Mouse (Mus musculus) frontal cortex, postnatal 25 days (tissue): ENCODE data around the gene Strada.
A peak's percentile ranks its signal among the peaks of the same experiment; 100 is the strongest.
"Not testable (repeated sequence)": the region's sequence is repeated elsewhere in the genome, so short reads cannot be mapped to it uniquely, and the experiment has no call there.

Experiments used
- DNase-seq, 2 experiments: peaks; one replicate each; pipeline ENCODE4 v3.0.0; 2022; ENCODE audit warnings: low spot score in 2 of 2

Gene Strada

DNA sequence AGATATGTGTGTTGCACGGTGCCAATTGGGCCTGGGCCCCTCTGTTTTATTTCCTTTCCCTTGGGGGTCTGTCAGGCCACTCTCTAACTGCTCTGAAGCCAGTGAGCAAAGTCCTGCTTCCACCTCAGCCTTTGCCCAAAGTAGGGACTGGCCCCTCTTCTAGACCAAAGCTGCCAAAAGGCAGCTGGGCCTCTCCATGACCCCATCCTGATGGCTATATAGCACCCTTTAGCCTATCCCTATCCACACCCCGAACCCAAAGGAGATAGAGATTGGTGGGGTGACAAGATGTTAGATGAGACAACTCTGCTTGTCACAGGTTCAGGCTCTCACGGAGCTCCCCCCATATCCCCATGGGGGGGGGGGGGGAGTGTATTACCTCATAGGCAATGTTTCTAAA is 46.2 kb downstream of the Strada start:
- DNase-seq: no peak

DNA sequence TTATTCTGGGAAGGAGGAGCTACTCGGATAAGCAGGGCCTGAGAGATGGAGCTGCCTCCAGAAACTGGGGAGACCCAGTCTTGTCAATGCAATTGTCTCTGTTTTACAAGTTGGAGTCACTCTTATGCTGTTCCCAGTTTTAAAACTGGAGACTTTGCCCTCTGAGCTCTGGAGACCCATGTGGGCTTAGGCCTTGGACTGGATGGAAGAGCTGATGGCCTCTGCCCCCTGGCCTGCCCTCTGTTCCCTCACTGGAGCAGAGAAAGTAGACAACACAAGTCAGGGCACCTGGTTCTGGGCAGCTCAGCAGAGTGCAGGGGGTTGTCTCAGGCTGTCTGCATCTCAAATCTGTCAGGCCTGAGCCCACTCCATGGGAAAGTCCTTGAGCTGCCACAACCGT is 47.2 kb downstream of the Strada start:
- DNase-seq: no peak

GRCm38 (mm10) chr11:106154091-106154490 is 47.9 kb downstream of the Strada start:
- no peak for DNase-seq

GRCm38 (mm10) chr11:106152132-106152531 is 49.8 kb downstream of the Strada start:
- DNase-seq: peak in 1 of 2 experiments; percentile 26

DNA sequence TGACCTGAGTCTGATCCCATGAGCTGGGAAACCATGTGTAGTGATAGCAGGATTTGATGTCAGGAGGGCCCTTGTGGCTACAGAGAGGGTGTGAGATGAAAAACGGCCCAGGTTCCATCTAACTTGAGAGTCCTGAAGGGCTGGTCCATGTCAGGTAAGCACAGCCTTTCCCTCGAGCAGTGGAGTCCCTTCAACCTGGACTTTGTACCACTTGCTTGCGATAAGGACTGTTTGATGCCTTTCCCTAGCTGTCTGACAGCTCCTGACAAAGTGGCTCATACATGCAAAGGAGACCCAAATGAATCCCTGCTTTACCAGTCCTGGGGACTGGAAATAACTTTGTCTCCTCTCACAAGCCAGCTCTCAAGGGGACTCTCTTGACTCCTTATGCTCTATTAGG is 50.7 kb downstream of the Strada start:
- DNase-seq: no peak

DNA sequence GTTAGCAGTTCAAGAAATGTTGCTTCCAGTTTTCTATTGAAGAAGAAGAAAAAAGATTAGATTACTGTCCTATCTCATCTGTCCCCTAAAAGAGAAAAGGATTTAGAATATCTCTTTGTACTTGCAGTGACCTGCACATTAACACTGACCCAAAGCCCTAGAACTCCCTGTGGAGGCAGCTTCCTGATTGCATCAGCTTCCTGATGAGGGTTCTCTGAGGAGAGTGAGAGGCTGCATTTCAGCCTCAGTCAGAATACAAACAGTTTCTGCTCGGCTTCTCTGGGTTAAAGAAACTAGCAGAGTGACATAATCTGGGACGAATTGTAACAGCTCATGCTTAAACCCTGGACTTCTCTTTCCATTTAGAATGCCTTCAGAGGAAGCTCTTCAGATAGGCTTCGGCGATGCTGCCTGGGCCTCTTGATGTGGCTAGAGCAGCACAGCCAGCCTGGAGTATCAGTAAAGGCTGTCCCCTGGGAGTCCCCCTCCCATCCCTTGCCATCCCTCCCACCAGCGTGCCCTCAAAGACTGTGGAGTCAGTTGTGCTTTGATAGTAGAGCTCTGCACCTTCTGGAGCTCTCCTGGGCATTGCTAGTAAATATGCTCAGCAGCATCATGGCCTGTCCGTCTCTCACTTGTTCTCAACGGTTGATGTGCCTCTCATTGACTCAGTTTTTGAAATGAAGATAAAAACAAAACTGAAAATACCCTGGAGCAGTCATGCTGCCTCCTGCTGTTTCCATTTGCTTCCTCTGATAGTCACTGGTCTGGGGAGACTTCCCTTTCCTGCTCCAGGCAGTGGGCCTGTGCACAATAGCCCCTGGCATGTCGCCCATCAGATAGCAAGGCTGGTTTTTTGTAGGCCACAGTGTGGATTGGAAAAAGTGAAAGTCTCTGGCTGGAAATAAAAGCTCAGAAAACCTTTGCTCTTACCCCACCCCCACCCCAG is 67.1 kb downstream of the Strada start:
- DNase-seq: peak in 1 of 2 experiments; percentile 29

- no peak for DNase-seq
These were observed 69.5 kb downstream of the Strada start for GRCm38 (mm10) chr11:106132516-106132915.

DNA sequence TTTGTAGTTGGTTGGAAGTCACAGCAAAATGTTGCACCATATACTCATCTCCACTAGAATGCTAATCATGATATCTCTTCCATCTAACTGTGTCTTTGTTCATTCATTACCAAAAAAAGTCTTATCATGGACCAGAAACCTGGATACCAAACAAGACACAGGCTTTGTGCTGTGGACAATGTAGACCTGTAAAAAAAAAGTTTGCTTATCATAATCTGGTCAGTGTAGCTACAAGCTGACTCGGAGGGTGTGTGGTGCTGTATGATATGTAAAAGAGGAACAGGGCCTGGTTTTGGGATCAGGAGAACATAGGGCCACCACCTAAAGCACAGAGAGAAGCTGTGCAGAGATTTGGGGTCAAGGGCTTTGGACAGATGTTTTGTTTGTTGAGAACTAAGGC is 72.5 kb downstream of the Strada start:
- no peak for DNase-seq

- not testable (repeated sequence) for DNase-seq
These were observed 75.1 kb downstream of the Strada start for GRCm38 (mm10) chr11:106126727-106127373.

- DNase-seq: no peak
These were observed 76.1 kb downstream of the Strada start for GRCm38 (mm10) chr11:106125827-106126226.

- DNase-seq: no peak
These were observed 77.2 kb downstream of the Strada start for GRCm38 (mm10) chr11:106124784-106125183.

- DNase-seq: no peak
These were observed 79.2 kb downstream of the Strada start for GRCm38 (mm10) chr11:106122736-106123135.

DNA sequence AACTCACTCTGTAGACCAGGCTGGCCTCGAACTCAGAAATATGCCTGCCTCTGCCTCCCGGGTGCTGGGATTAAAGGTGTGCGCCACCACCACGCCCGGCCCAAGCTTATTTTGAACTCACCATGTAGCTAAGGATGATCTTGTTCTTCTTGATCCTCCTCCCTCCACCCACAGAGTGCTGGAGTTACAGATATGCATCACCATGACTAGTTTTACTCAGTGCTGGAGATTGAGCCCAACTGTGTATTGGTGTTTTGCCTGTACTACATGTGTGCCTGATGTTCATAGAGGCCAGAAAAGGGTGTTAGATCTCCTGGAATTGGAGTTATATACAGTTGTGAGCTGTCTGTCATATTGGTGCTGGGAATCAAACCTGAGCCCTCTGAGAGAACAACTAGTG is 79.7 kb downstream of the Strada start:
- no peak for DNase-seq
